Mouse (Mus musculus) heart, adult 11 months (tissue): ENCODE results near the gene Capns1.
"Not testable (repeated sequence)": the region's sequence is repeated elsewhere in the genome, so short reads cannot be mapped to it uniquely, and the experiment has no call there.

ENCODE experiments used
- DNase-seq: peaks from one replicate; pipeline ENCODE4 v3.0.0; 2022

Gene Capns1

GRCm38 (mm10) chr7:30202895-30203690 lies 4.5 kb upstream of the Capns1 start:
- peak; percentile 98 for DNase-seq

- peak; percentile 74 for DNase-seq
Measured at GRCm38 (mm10) chr7:30200661-30201060, 2.0 kb upstream of the Capns1 start.

GRCm38 (mm10) chr7:30200200-30200599 lies 1.6 kb upstream of the Capns1 start:
- peak; percentile 89 for DNase-seq

GRCm38 (mm10) chr7:30199498-30200139 lies 1.0 kb upstream of the Capns1 start:
- DNase-seq = peak; percentile 87

- DNase-seq = no peak
Measured at GRCm38 (mm10) chr7:30197592-30198129, 950 bp downstream of the Capns1 start.

- peak; percentile 84 for DNase-seq
Measured at GRCm38 (mm10) chr7:30196171-30196570, 2.4 kb downstream of the Capns1 start.

- DNase-seq = peak; percentile 93
Measured at GRCm38 (mm10) chr7:30195461-30195860, 3.1 kb downstream of the Capns1 start.

GRCm38 (mm10) chr7:30194884-30195283 lies 3.7 kb downstream of the Capns1 start:
- peak; percentile 99 for DNase-seq

GRCm38 (mm10) chr7:30194101-30194831 lies 4.3 kb downstream of the Capns1 start:
- DNase-seq = peak; percentile 95

GRCm38 (mm10) chr7:30193581-30194100 lies 5.0 kb downstream of the Capns1 start:
- DNase-seq = peak; percentile 99

GRCm38 (mm10) chr7:30193013-30193412 lies 5.6 kb downstream of the Capns1 start:
- peak; percentile 95 for DNase-seq

- DNase-seq = no peak
Measured at GRCm38 (mm10) chr7:30192088-30192487, 6.5 kb downstream of the Capns1 start.

GRCm38 (mm10) chr7:30189116-30189491 lies 9.5 kb downstream of the Capns1 start:
- no peak for DNase-seq

GRCm38 (mm10) chr7:30188344-30189115 lies 10.1 kb downstream of the Capns1 start:
- DNase-seq = no peak

- DNase-seq = peak; percentile 95
Measured at GRCm38 (mm10) chr7:30184641-30185348, 13.8 kb downstream of the Capns1 start.

GRCm38 (mm10) chr7:30183879-30184289 lies 14.7 kb downstream of the Capns1 start, which contains the start of gene Cox7a1:
TSS of gene Cox7a1 (plus strand) at chr7:30184144.
- peak; percentile 99 for DNase-seq

- DNase-seq = not testable (repeated sequence)
Measured at GRCm38 (mm10) chr7:30183189-30183588, 15.4 kb downstream of the Capns1 start.

GRCm38 (mm10) chr7:30181929-30182328 lies 16.7 kb downstream of the Capns1 start:
- not testable (repeated sequence) for DNase-seq

GRCm38 (mm10) chr7:30181308-30181707 lies 17.3 kb downstream of the Capns1 start:
- DNase-seq = peak; percentile 94

GRCm38 (mm10) chr7:30178256-30178655 lies 20.4 kb downstream of the Capns1 start:
- DNase-seq = no peak

GRCm38 (mm10) chr7:30176474-30176873 lies 22.1 kb downstream of the Capns1 start:
- no peak for DNase-seq
